Mouse (Mus musculus) left cerebral cortex, adult 2 months (tissue): ENCODE data around the gene Nars2. TPM values are rescaled to one million over a fixed set of nuclear protein-coding genes. Genes with fewer than 3 reads are reported as not detected.

Experiments used
- DNase-seq, 2 experiments: peaks; one replicate each; pipeline ENCODE4 v3.0.0; 2021 to 2022; ENCODE audit warnings: low spot score in 2 of 2, mixed read lengths in 1 of 2; ENCODE audit errors: extremely low spot score in 1 of 2
- H3K27ac ChIP-seq: fragments of 200-600 bp; 2 replicates; pipeline ENCODE4 v1.8.1; 2022
- H3K4me3 ChIP-seq: fragments of 200-600 bp; 2 replicates; pipeline ENCODE4 v1.8.1; 2022
- CTCF ChIP-seq: fragments of 200-600 bp; IDR thresholded peaks from 2 replicates; pipeline ENCODE4 v1.8.1; 2022; ENCODE audit warnings: antibody characterized with exemption, mild to moderate bottlenecking, moderate library complexity
- intact Hi-C: fragments of 180-260 bp; cut with DNase I; formaldehyde crosslinking; loops from one replicate; pipeline ENCODE4 v1.15.1; 2025
- long read RNA-seq, 2 experiments: library from polyadenylated mRNA; stranded (forward); transcript quantifications; one replicate each; pipeline ENCODE4 v2.0.0; 2021; ENCODE audit warnings: borderline mapping rate in 2 of 2
- total RNA-seq, 2 experiments: library from RNA; stranded (reverse); gene quantifications; 2 replicates each; pipeline ENCODE4 v1.2.3; 2021

Gene Nars2
- 10 to 100 TPM; 14.8 to 18.8 TPM for total RNA-seq
- long read RNA-seq, experiment 1, transcript Nars2-201 (14 exons, 3,778 nt), result major isoform, 11 of 16 reads
- long read RNA-seq, experiment 1, partial matches to known transcripts, result 2 of 16 reads
- long read RNA-seq, experiment 1, other reads (novel, unspliced or antisense), result 3 of 16 reads
- long read RNA-seq, experiment 2, transcript Nars2-201 (14 exons, 3,778 nt), result major isoform, 9 of 17 reads
- long read RNA-seq, experiment 2, partial matches to known transcripts, result 3 of 17 reads
- long read RNA-seq, experiment 2, other reads (novel, unspliced or antisense), result 5 of 17 reads

DNA sequence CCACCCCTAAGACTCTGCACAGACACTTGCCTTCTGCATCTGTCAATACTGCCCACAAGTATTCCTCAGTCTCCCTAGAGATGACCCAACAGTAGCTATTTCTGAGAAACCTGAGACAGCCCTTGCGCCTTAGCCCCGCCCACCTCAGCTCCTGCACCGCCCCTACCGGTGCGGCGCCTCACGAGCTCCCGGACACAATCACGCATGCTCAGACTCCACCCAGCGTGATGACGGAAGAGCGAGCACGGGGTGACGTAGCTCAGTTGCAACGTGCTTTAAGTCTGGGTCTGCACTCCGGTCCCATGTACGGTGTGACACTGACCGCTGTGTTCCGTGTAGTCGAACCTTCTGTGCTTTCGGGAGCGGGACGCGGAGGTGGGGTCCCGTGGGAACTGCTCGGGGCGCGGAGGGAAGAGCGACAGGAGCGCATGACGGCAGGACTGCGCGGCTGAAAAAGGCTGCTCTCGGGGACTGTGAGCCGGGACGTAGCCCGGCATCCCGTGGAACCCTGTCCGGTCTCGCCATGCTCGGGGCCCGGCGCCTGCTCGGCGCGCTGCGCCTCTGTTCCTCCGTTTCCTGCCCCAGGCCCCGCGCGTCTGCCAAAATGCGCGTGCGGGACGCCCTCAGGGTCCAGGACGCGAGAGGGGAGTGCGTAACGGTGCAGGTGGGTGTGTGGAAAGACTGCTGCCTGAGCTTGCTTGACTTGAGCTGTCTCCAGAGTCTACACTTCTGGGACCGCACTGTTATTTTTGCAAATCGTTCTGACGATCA, at the start of gene Nars2:
Gene Nars2 (plus strand): TSS at position 225 of the 771 bp plus-strand sequence.
- TF ChIP-seq CTCF, result peak; percentile 29
- Histone ChIP-seq H3K4me3 (peak within 1 kb of the TSS; percentile 86), H3K27ac (peak within 1 kb of the TSS; percentile 92)
- intact Hi-C loops, result no loop called here
- DNase-seq, result peak; percentile 87 to 90

DNA sequence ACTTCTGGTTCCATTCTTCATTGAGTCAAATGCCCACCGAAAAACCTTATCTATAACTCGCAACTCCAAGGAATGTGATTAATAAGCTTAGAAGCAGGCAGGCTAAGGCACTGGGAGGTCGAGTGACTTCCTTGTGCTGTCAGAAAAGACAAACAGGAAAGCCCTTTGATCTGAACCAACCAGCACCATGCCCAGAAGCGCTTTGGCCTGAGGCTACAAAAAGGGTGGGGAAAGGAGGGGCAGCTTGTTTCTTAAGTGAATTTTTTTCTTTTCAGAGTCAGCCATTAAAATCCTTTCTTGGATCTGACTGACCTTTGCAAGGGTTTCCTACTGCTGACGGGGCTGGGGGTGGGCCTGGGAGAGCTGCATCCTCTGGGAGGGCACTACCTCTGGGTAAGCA, 49.1 kb upstream of the Nars2 start:
- DNase-seq, result no peak
- Histone ChIP-seq H3K4me3 (no peak overlapping the region), H3K27ac (no peak overlapping the region)
- intact Hi-C loops, result loop anchor here (5.0 to 10.0 kb wide), 2 partner anchors 227 to 335 kb away; no protein-coding TSS in a partner anchor
- no peak for TF ChIP-seq CTCF

DNA sequence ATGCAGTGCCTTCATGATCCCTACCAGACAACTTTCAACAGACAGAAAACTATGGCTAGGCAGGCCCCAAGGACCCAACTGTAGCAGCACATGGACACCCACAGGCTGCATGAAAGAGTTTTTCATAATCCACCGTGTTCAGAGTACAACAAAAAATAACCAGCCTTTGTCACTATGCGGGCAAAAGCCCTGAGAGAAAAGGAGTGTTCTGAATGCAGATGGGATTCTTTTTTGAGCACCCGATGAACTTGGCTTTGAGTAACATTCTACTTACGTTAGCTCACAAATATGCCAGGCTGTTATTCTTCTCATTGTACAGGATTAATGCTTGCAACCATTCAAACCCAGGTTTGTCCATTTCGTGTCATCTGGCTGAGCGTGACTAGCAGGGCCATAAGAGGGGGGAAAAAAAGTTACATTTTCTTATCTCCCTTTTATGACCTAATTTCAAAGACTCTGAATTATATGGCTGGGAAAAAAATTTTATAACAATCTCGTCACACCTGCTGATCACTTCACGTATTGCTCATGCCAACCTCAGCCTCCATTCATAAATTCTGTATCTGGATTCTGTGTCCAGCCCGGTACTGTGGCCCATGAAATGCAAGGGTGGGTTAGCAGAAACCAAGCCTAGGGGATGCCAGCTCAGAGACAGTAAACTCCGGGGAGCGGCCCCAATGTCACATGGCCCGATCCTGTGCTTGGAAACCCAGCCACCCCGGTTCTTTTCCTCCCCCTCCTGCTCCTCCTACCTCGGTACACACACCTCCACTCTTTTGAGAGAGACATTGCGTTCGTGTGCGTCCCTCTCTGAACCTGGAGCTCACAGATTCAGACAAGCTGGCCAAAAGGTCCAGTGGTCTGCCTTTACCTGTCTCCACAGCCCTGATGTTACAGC, 48.0 kb upstream of the Nars2 start:
- H3K4me3 ChIP-seq, result no peak overlapping the region
- 0 out of 2 replicates have a peak overlapping the region, but pooled peaks have one; percentile 36 for H3K27ac ChIP-seq
- no peak for TF ChIP-seq CTCF
- no peak for DNase-seq
- intact Hi-C loops, result loop anchor here (5.0 to 10.0 kb wide), 2 partner anchors 229 to 336 kb away; no protein-coding TSS in a partner anchor

DNA sequence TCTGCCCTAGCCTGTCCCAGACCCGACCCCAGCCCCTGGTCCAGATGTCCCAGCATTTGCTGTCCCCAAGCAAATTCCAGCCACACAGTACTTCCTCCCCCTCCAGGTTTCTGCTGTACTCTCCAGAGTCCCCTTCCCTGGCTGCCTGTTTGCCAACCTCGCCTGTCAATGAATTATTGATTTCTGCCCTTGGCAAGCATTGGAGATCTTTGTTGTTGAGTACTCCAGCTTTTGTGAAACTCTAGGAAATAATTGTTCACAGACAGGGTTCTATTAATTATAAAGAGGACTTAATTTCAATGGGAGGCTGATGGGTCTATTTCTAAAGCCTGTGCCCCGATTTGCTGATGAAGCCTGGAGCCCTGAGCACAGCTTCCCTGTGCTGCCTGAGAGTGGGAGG, 46.9 kb upstream of the Nars2 start:
- no peak overlapping the region for H3K27ac ChIP-seq
- intact Hi-C loops, result loop anchor here (5.0 to 10.0 kb wide), 2 partner anchors 230 to 337 kb away; no protein-coding TSS in a partner anchor
- no peak for DNase-seq
- no peak for TF ChIP-seq CTCF
- no peak overlapping the region for H3K4me3 ChIP-seq

DNA sequence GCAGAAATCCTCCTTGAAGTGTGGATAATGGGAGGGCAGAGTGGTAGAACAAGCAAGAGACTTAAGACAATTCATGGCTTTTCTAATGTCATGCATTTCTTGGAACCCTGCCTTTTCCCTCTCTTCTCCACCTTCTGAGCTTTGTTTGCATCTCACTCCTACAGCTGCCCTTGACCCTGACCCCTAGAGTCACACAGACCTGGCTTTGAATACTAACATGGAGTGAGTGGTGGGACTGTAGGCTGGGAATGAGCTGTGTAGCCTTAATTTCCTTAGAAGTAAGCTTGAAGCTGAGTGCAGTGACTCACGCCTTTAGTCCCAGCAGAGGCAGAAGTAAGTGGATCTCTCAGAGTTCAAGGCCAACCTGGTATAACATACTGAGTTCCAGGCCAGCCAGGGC, 46.4 kb upstream of the Nars2 start:
- Histone ChIP-seq H3K27ac (no peak overlapping the region), H3K4me3 (no peak overlapping the region)
- intact Hi-C loops, result loop anchor here (5.0 to 10.0 kb wide), 3 partner anchors 230 to 693 kb away; no protein-coding TSS in a partner anchor
- TF ChIP-seq CTCF, result no peak
- no peak for DNase-seq

DNA sequence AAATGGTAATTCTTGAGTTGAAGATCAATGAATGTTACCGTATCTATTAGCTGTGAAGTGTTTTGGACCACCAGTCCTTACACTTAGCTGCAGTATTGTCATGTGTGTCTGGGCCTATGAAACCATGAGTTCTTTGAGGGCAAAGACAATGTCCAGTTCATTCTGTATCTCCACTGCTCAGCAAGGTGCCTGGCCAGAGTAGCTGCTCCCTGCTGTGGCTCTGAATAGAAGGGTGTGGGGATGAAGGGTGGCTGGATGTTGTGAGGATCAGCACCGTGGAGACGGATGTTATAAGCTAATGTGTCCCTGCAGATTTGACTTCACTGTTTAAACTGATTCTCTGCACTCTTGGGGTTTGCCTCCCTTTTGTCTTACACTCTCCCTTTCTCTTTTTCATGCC, 45.9 kb upstream of the Nars2 start:
- Histone ChIP-seq H3K27ac (no peak overlapping the region), H3K4me3 (no peak overlapping the region)
- intact Hi-C loops, result loop anchor here (5.0 to 10.0 kb wide), 2 partner anchors 231 to 693 kb away; no protein-coding TSS in a partner anchor
- no peak for DNase-seq
- no peak for TF ChIP-seq CTCF

DNA sequence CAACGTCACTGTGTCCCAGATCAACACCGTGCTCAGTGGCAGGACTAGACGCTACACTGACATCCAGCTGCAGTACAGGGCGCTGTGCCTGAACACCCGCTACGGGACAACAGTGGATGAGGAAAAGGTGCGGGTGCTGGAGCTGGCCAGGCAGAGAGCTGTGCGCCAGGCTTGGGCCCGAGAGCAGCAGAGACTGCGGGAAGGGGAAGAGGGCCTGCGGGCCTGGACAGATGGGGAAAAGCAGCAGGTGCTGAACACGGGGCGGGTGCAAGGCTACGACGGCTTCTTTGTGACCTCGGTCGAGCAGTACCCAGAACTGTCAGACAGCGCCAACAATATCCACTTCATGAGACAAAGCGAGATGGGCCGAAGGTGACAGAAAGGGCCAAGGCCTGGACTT, 45.1 kb upstream of the Nars2 start:
- intact Hi-C loops, result loop anchor here (5.0 to 10.0 kb wide), 2 partner anchors 231 to 694 kb away; no protein-coding TSS in a partner anchor
- H3K4me3 ChIP-seq, result no peak overlapping the region
- no peak for TF ChIP-seq CTCF
- no peak for DNase-seq
- H3K27ac ChIP-seq, result no peak overlapping the region

DNA sequence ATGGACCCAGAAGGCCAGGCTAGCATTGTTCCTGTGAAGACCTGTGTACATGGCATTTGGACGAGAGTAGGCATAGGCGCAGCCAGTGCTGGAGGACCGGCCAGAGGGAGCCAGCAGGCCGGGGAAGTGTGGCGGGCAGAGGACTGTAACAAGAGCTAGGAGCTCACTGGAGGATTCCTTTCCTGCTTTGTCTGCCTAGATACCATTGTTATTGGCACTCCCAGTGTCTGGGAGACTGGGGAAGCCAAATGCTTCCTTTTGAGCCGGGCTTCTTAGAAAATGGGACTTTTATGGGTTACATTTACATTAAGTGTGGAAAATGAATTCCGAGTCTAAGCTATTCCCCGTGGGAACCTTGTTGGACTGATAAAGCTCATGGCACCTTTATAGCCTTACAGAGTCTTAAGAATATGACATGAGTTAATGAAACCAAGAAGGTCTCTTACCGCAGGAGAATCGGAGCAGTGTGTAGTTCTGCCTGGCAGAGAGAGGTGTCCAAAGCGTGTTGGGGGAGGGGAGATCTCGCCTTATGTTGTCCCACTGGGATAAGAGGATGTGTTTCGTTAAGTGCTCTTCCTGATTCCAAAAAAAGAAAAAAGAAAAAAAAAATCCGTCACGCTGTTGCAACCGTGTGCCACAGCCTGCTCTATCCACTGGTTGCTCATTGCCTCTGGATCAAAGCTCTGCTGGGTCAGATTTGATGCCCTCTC, 43.2 kb upstream of the Nars2 start:
- H3K4me3 ChIP-seq, result no peak overlapping the region
- TF ChIP-seq CTCF, result no peak
- H3K27ac ChIP-seq, result no peak overlapping the region
- no peak for DNase-seq
- intact Hi-C loops, result loop anchor here (5.0 to 10.0 kb wide), 2 partner anchors 233 to 696 kb away; no protein-coding TSS in a partner anchor

DNA sequence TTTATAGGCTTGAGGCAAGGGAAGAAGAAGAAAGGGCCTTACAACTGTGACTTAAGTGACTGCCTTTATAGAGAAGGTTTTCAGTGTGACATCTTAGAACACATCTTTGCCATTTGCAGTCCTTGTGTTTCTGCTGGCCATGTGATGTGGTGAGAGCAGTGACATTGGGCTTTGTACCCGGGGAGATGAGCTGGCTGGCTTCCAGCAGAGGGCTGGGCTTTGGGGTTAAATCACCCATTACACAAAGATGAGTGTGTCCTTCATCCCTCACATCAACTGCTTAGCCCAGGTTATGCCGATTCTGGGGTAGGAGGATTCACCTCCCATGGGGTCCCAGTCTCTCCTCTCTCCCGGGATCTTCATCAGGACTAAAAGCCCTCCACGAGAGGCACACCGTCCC, 41.4 kb upstream of the Nars2 start:
- Histone ChIP-seq H3K4me3 (no peak overlapping the region), H3K27ac (no peak overlapping the region)
- intact Hi-C loops, result loop anchor here (5.0 to 10.0 kb wide), 2 partner anchors 235 to 698 kb away; no protein-coding TSS in a partner anchor
- peak in 1 of 2 experiments; percentile 9 for DNase-seq
- TF ChIP-seq CTCF, result no peak

DNA sequence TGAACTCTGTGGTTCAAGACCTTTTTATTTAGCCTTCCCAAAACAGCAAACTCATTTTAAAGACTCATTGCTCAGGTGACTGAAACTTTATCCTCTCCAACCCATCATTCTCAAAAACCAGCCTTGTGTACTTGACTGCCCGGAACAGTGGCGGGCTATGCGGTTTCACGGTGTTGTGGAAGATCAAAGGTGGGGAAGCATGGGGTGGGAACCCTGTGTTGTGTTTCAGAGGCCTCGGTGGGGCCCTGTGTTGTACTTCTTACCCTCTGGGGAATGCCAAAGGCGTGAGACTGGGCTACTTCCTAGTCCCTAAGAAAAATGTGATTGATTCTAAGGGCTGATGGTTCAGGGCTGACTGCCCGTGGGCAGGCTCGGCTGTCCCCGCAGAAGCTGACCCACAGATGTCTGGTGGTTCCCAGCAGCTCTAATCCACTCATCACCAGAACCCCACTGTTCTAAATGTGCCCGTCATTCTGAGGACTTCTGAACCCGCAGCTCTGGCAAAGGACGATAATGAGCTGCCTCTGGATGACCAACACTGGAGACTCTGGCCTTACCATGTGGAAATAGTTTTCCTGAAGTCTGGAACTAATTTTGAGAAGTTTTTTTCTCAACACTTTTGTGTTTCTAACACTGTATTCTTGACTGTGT, 40.9 kb upstream of the Nars2 start:
- no peak overlapping the region for H3K4me3 ChIP-seq
- no peak overlapping the region for H3K27ac ChIP-seq
- TF ChIP-seq CTCF, result no peak
- peak in 1 of 2 experiments; percentile 6 for DNase-seq
- intact Hi-C loops, result no loop called here
